Mouse (Mus musculus) small intestine, adult 2 months (tissue): Measurements from ENCODE around the gene Wbp1l. TPM values are rescaled to one million over a fixed set of nuclear protein-coding genes. Genes with fewer than 3 reads are reported as not detected.

Source experiments
- H3K27ac ChIP-seq: fragments of 200-500 bp; 2 replicates; pipeline ENCODE4 v1.5.1; 2012; ENCODE audit warnings: low read depth, low read length, control low read depth, inconsistent platforms; ENCODE audit not compliant: insufficient read depth
- H3K27me3 ChIP-seq: fragments of 200-500 bp; 2 replicates; pipeline ENCODE4 v1.6.1; 2012; ENCODE audit warnings: mild to moderate bottlenecking, moderate library complexity, low read length, inconsistent platforms; ENCODE audit not compliant: control insufficient read depth, insufficient read depth
- H3K36me3 ChIP-seq: fragments of 200-500 bp; 2 replicates; pipeline ENCODE4 v1.6.1; 2012; ENCODE audit warnings: mild to moderate bottlenecking, low read length, control low read depth, inconsistent platforms; ENCODE audit not compliant: control insufficient read depth, insufficient read depth
- H3K4me1 ChIP-seq: fragments of 200-500 bp; 2 replicates; pipeline ENCODE4 v1.6.1; 2012; ENCODE audit warnings: low read length, inconsistent platforms, mixed read lengths; ENCODE audit not compliant: control insufficient read depth, insufficient read depth, insufficient read length
- H3K4me3 ChIP-seq: fragments of 200-500 bp; 2 replicates; pipeline ENCODE4 v1.5.1; 2012; ENCODE audit warnings: low read depth, mild to moderate bottlenecking, control low read depth, inconsistent platforms, low read length, moderate library complexity
- CTCF ChIP-seq: fragments of 200-500 bp; IDR thresholded peaks from 2 replicates; pipeline ENCODE4 v1.5.1; 2012; ENCODE audit warnings: low read depth, mild to moderate bottlenecking, control low read depth, inconsistent platforms, low read length, moderate library complexity, mixed read lengths; ENCODE audit not compliant: insufficient replicate concordance, insufficient read length; ENCODE audit errors: extremely low read depth
- POLR2A ChIP-seq: fragments of 200-500 bp; IDR thresholded peaks from 2 replicates; pipeline ENCODE4 v1.6.1; 2012; ENCODE audit warnings: low read depth, mild to moderate bottlenecking, control low read depth, inconsistent platforms, low read length, moderate library complexity
- WGBS: fragments of 180-500 bp; shearing (Covaris S2); methylation state at CpG from one replicate; pipeline ENCODE4 v1.1.7; 2018; 5-methylcytosine and 5-hydroxymethylcytosine counted together
- polyA plus RNA-seq: library from polyadenylated mRNA; depleted of rRNA; stranded (reverse); fragments of >200 nt; gene quantifications from 2 replicates; pipeline ENCODE4 v1.2.3, GENCODE M21; 2012

Gene Wbp1l
- polyA plus RNA-seq, 1 experiment: 42.4 TPM

- peak within 1 kb of the TSS; percentile 91 for H3K4me3 ChIP-seq
- peaks cover 4% of the 10 kb centered on the region; the same call in 1 of the 2 replicates for H3K4me1 ChIP-seq
- H3K27me3 ChIP-seq: no peaks in the 10 kb centered on the region
- under 1% methylated on average over 65 of the region's 67 CpGs for WGBS
- peak; percentile 62 for TF ChIP-seq POLR2A
- peak; percentile 33; the same call in 1 of the 2 replicates for TF ChIP-seq CTCF
- H3K36me3 ChIP-seq: no peaks in the 10 kb centered on the region
- no peak within 1 kb of the TSS; the same call in 1 of the 2 replicates for H3K27ac ChIP-seq
These were observed 25.6 kb upstream of the Wbp1l start, which contains the start of the genes Arl3 and Sfxn2 for GRCm38 (mm10) chr19:46572951-46573937. Arl3 (minus strand) TSS chr19:46573198. Sfxn2 (plus strand) TSS chr19:46573365.

- TF ChIP-seq POLR2A (no peak), CTCF (no peak)
- Histone ChIP-seq H3K27me3 (no peaks in the 10 kb centered on the region), H3K4me1 (peaks cover 4% of the 10 kb centered on the region; the same call in 1 of the 2 replicates), H3K36me3 (no peaks in the 10 kb centered on the region), H3K4me3 (peak overlapping the region; percentile 91), H3K27ac (no peak overlapping the region)
- 31% methylated on average over 6 of the region's 6 CpGs for WGBS
These were observed 24.9 kb upstream of the Wbp1l start for GRCm38 (mm10) chr19:46573990-46574389.

GRCm38 (mm10) chr19:46575196-46575595, 23.7 kb upstream of the Wbp1l start:
- Histone ChIP-seq H3K36me3 (no peaks in the 10 kb centered on the region), H3K27ac (no peak overlapping the region), H3K27me3 (no peaks in the 10 kb centered on the region), H3K4me1 (peaks cover 4% of the 10 kb centered on the region; the same call in 1 of the 2 replicates), H3K4me3 (no peak overlapping the region)
- TF ChIP-seq CTCF: no peak
- TF ChIP-seq POLR2A: no peak
- WGBS: 20% methylated on average over 4 of the region's 4 CpGs

GRCm38 (mm10) chr19:46587823-46588508, 10.9 kb upstream of the Wbp1l start:
- H3K36me3 ChIP-seq: no peaks in the 10 kb centered on the region
- WGBS: 62% methylated on average over 13 of the region's 13 CpGs
- H3K4me3 ChIP-seq: no peak overlapping the region
- no peaks in the 10 kb centered on the region for H3K27me3 ChIP-seq
- H3K4me1 ChIP-seq: no peaks in the 10 kb centered on the region
- H3K27ac ChIP-seq: no peak overlapping the region
- TF ChIP-seq CTCF (peak; percentile 94; the same call in 1 of the 2 replicates), POLR2A (no peak)

GRCm38 (mm10) chr19:46591575-46591974, 7.3 kb upstream of the Wbp1l start:
- Histone ChIP-seq H3K36me3 (no peaks in the 10 kb centered on the region), H3K4me3 (no peak overlapping the region), H3K4me1 (no peaks in the 10 kb centered on the region), H3K27me3 (no peaks in the 10 kb centered on the region), H3K27ac (no peak overlapping the region)
- no peak for TF ChIP-seq POLR2A
- TF ChIP-seq CTCF: no peak
- 76% methylated on average over 6 of the region's 6 CpGs for whole genome bisulfite sequencing

- TF ChIP-seq POLR2A: no peak
- TF ChIP-seq CTCF: no peak
- Histone ChIP-seq H3K27me3 (no peaks in the 10 kb centered on the region), H3K4me1 (no peaks in the 10 kb centered on the region), H3K36me3 (no peaks in the 10 kb centered on the region), H3K27ac (no peak overlapping the region), H3K4me3 (no peak overlapping the region)
- WGBS: 94% methylated on average over 9 of the region's 9 CpGs
These were observed 6.0 kb upstream of the Wbp1l start for GRCm38 (mm10) chr19:46592751-46593439.
